Mouse (Mus musculus): ENCODE data around the gene Gmppa.

The Gmppa gene

DNA sequence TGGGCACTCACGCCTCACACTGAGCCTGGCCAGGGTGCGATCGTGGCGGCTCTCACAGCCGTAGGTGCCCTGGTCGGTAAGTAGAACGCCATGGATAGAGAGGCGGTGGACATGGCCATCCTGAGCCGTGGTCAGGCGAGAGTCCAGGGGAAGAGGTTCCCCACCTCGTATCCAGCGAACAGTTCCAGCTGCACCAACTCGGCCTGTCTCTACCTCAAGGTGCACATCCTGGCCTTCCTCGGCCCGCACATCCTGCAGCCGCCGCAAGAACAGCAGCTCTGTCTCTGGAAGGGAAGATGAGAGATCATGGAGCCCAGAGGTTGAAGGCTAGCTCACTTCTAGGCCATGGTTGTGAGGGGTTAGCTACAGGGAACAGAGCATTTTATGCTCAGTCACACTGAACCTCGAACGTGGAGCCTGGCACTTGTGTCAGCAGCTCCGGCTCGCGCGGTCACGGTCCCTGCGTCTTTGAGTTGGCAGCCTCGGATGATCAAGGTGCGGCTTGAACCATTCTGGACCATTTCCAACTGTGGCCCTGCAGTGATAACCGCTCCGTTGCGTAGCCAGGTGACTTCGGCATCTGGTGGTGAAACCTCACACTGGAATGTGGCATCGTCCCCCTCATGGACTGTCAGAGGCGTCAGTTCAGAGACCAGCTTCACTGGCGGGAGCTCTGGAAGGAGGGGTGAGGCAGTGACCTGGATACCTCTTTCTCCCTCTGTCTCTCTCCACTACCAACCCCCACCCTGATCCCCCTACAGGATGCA lies 55.2 kb downstream of the Gmppa start:
- DNase-seq, result peak; percentile 89

- DNase-seq, result peak; percentile 86
Observed at GRCm38 (mm10) chr1:75492579-75493170, 56.9 kb downstream of the Gmppa start.

All from heart, adult 11 months (tissue).